Mouse (Mus musculus) lung, embryonic 14.5 days (tissue): ENCODE measurements around the gene Naaladl1. TPM values are rescaled to one million over a fixed set of nuclear protein-coding genes. Genes with fewer than 3 reads are reported as not detected.

Experiments
- ATAC-seq: fragments of 200-750 bp; cut with Nextera tagmentation; 2 replicates; pipeline ENCODE4 v1.8.0; 2017; ENCODE audit warnings: mild to moderate bottlenecking, moderate TSS enrichment, moderate library complexity; ENCODE audit not compliant: insufficient read depth
- DNase-seq: peaks from one replicate; pipeline ENCODE4 v3.0.0-alpha.2; 2015
- H3K27ac ChIP-seq: fragments of 300-500 bp; sonication (generic); 2 replicates; pipeline ENCODE4 v1.5.1; 2014; ENCODE audit warnings: low read depth, mild to moderate bottlenecking, moderate library complexity
- H3K27me3 ChIP-seq: fragments of 300-500 bp; sonication (generic); 2 replicates; pipeline ENCODE4 v1.6.1; 2014; ENCODE audit warnings: low read length, control low read depth; ENCODE audit not compliant: insufficient read depth
- H3K36me3 ChIP-seq: fragments of 300-500 bp; sonication (generic); 2 replicates; pipeline ENCODE4 v1.6.1; 2014; ENCODE audit warnings: control low read depth; ENCODE audit not compliant: insufficient read depth
- H3K4me1 ChIP-seq: fragments of 300-500 bp; sonication (generic); 2 replicates; pipeline ENCODE4 v1.6.1; 2014; ENCODE audit warnings: antibody characterized with exemption, control low read depth; ENCODE audit not compliant: insufficient read depth
- H3K4me2 ChIP-seq: fragments of 300-500 bp; sonication (generic); 2 replicates; pipeline ENCODE4 v1.6.1; 2014; ENCODE audit warnings: mild to moderate bottlenecking
- H3K4me3 ChIP-seq: fragments of 300-500 bp; sonication (generic); 2 replicates; pipeline ENCODE4 v1.5.1; 2014; ENCODE audit warnings: low read depth, low read length
- H3K9ac ChIP-seq: fragments of 300-500 bp; sonication (generic); 2 replicates; pipeline ENCODE4 v1.6.1; 2014
- H3K9me3 ChIP-seq: fragments of 300-500 bp; sonication (generic); 2 replicates; pipeline ENCODE4 v1.6.1; 2016; ENCODE audit warnings: low read depth, low read length, control low read depth
- CTCF ChIP-seq: IDR thresholded peaks from 2 replicates; pipeline ENCODE4 v1.5.1; 2016; ENCODE audit warnings: antibody characterized with exemption, low read depth
- WGBS: fragments of 180-500 bp; shearing (Covaris S2); extraction: QIAGEN DNeasy Blood & Tissue Kit; methylation state at CpG from one replicate; pipeline ENCODE4 v1.1.7; 2014; 5-methylcytosine and 5-hydroxymethylcytosine counted together
- polyA plus RNA-seq: library from polyadenylated mRNA; unstranded; fragments of >200 nt; fragmentation: Nextera tagmentation; extraction: Ambion mirVana; gene quantifications from 2 replicates; pipeline ENCODE4 v1.2.1, GENCODE M21; 2014

Gene Naaladl1
- polyA plus RNA-seq, 1 experiment from 2014 or later = 0.51 TPM

GRCm38 (mm10) chr19:6144842-6145241 is 39.3 kb downstream of the Naaladl1 start:
- ATAC-seq (no peak), DNase-seq (no peak)
- Histone ChIP-seq H3K9ac (no peak overlapping the region), H3K9me3 (no peaks in the 10 kb centered on the region), H3K27ac (no peak overlapping the region), H3K36me3 (no peaks in the 10 kb centered on the region), H3K4me3 (no peak overlapping the region), H3K4me2 (no peak overlapping the region), H3K4me1 (peaks cover 6% of the 10 kb centered on the region; the same call in 1 of the 2 replicates), H3K27me3 (no peaks in the 10 kb centered on the region)
- no peak for TF ChIP-seq CTCF
- 65% methylated on average over 5 of the region's 5 CpGs for WGBS

GRCm38 (mm10) chr19:6155174-6155573 is 49.6 kb downstream of the Naaladl1 start:
- Histone ChIP-seq H3K9me3 (no peaks in the 10 kb centered on the region), H3K4me2 (no peak overlapping the region), H3K4me1 (no peaks in the 10 kb centered on the region), H3K27ac (no peak overlapping the region), H3K27me3 (no peaks in the 10 kb centered on the region), H3K4me3 (no peak overlapping the region), H3K9ac (no peak overlapping the region), H3K36me3 (no peaks in the 10 kb centered on the region)
- DNase-seq (no peak), ATAC-seq (no peak)
- 66% methylated on average over 9 of the region's 9 CpGs for WGBS
- no peak for TF ChIP-seq CTCF

- TF ChIP-seq CTCF = 0 out of 2 replicates have a peak, but pooled peaks have one; percentile 8
- DNase-seq (no peak), ATAC-seq (no peak)
- Histone ChIP-seq H3K9ac (peak overlapping the region; percentile 15; the same call in 1 of the 2 replicates), H3K9me3 (no peaks in the 10 kb centered on the region), H3K36me3 (no peaks in the 10 kb centered on the region), H3K4me3 (no peak overlapping the region), H3K4me2 (no peak overlapping the region), H3K27ac (no peak overlapping the region), H3K4me1 (no peaks in the 10 kb centered on the region), H3K27me3 (no peaks in the 10 kb centered on the region)
- 55% methylated on average over 8 of the region's 8 CpGs for WGBS
Measured at GRCm38 (mm10) chr19:6156372-6156771, 50.8 kb downstream of the Naaladl1 start.

GRCm38 (mm10) chr19:6157220-6157619 is 51.6 kb downstream of the Naaladl1 start:
- Histone ChIP-seq H3K36me3 (no peaks in the 10 kb centered on the region), H3K9me3 (no peaks in the 10 kb centered on the region), H3K9ac (no peak overlapping the region), H3K4me3 (no peak overlapping the region), H3K4me1 (no peaks in the 10 kb centered on the region), H3K4me2 (no peak overlapping the region), H3K27me3 (no peaks in the 10 kb centered on the region), H3K27ac (no peak overlapping the region)
- no peak for TF ChIP-seq CTCF
- 61% methylated on average over 6 of the region's 6 CpGs for WGBS
- no peak for DNase-seq
- no peak for ATAC-seq

- whole genome bisulfite sequencing = 52% methylated on average over 10 of the region's 10 CpGs
- Histone ChIP-seq H3K4me1 (no peaks in the 10 kb centered on the region), H3K27ac (no peak overlapping the region), H3K36me3 (no peaks in the 10 kb centered on the region), H3K4me2 (no peak overlapping the region), H3K27me3 (no peaks in the 10 kb centered on the region), H3K4me3 (no peak overlapping the region), H3K9me3 (no peaks in the 10 kb centered on the region), H3K9ac (no peak overlapping the region)
- DNase-seq (peak; percentile 22), ATAC-seq (no peak)
- TF ChIP-seq CTCF = no peak
Measured at GRCm38 (mm10) chr19:6163872-6164547, 58.4 kb downstream of the Naaladl1 start.

Other genes with a start within 250 kb of the Naaladl1 start
- 37.9 and 42.2 TPM in 2 replicates for gene Frmd8, start 230.5 kb upstream of the Naaladl1 start, polyA plus RNA-seq
- 2.4 TPM in 2 replicates for gene Slc25a45, start 228.0 kb upstream of the Naaladl1 start, polyA plus RNA-seq
- gene Tigd3, start 211.6 kb upstream of the Naaladl1 start, polyA plus RNA-seq = 2.7 and 3.8 TPM in 2 replicates
- gene Dpf2, start 192.8 kb upstream of the Naaladl1 start, polyA plus RNA-seq = 147 and 162 TPM in 2 replicates
- gene Cdc42ep2, start 181.0 kb upstream of the Naaladl1 start, polyA plus RNA-seq = 9.8 and 9.9 TPM in 2 replicates
- gene Pola2, start 141.6 kb upstream of the Naaladl1 start, polyA plus RNA-seq = 88.7 and 89.3 TPM in 2 replicates
- gene Slc22a20, start 119.6 kb upstream of the Naaladl1 start, polyA plus RNA-seq = not detected in 2 replicates
- gene Capn1, start 89.9 kb upstream of the Naaladl1 start, polyA plus RNA-seq = 9.6 and 11.3 TPM in 2 replicates
- gene Syvn1, start 59.2 kb upstream of the Naaladl1 start, polyA plus RNA-seq = 30.0 and 34.3 TPM in 2 replicates
- 78.8 and 80.2 TPM in 2 replicates for gene Mrpl49, start 48.0 kb upstream of the Naaladl1 start, polyA plus RNA-seq
- 825 and 884 TPM in 2 replicates for gene Fau, start 47.9 kb upstream of the Naaladl1 start, polyA plus RNA-seq
- gene Znhit2, start 44.6 kb upstream of the Naaladl1 start, polyA plus RNA-seq = 33.8 and 34.3 TPM in 2 replicates
- gene Tm7sf2, start 37.4 kb upstream of the Naaladl1 start, polyA plus RNA-seq = 11.3 and 14.9 TPM in 2 replicates
- gene Vps51, start 28.6 kb upstream of the Naaladl1 start, polyA plus RNA-seq = 63.2 and 63.5 TPM in 2 replicates
- not detected in 2 replicates for gene Tmem262, start 25.7 kb upstream of the Naaladl1 start, polyA plus RNA-seq
- gene Gm28374, start 23.5 kb upstream of the Naaladl1 start, polyA plus RNA-seq = 1.0 and 1.6 TPM in 2 replicates
- 68.8 and 72.3 TPM in 2 replicates for gene Zfpl1, start 20.8 kb upstream of the Naaladl1 start, polyA plus RNA-seq
- 49.0 and 52.7 TPM in 2 replicates for gene Cdca5, start 20.8 kb upstream of the Naaladl1 start, polyA plus RNA-seq
- 0.68 TPM in 1 of 2 replicates, not detected in the other for gene AC131692.1, start 11.4 kb upstream of the Naaladl1 start, polyA plus RNA-seq
- gene Sac3d1, start 12.9 kb downstream of the Naaladl1 start, polyA plus RNA-seq = 55.2 and 56.5 TPM in 2 replicates
- gene Snx15, start 22.5 kb downstream of the Naaladl1 start, polyA plus RNA-seq = 28.6 and 35.3 TPM in 2 replicates
- 0.18 and 0.28 TPM in 2 replicates for gene Batf2, start 35.2 kb downstream of the Naaladl1 start, polyA plus RNA-seq
- gene Arl2, start 35.8 kb downstream of the Naaladl1 start, polyA plus RNA-seq = 78.8 and 89.2 TPM in 2 replicates
- not detected in 2 replicates for gene Majin, start 78.6 kb downstream of the Naaladl1 start, polyA plus RNA-seq
- 0.54 and 0.78 TPM in 2 replicates for gene Gpha2, start 120.6 kb downstream of the Naaladl1 start, polyA plus RNA-seq
- gene Ppp2r5b, start 130.1 kb downstream of the Naaladl1 start, polyA plus RNA-seq = 16.4 and 19.3 TPM in 2 replicates
- gene Atg2a, start 135.9 kb downstream of the Naaladl1 start, polyA plus RNA-seq = 11.9 and 13.0 TPM in 2 replicates
- gene Ehd1, start 170.9 kb downstream of the Naaladl1 start, polyA plus RNA-seq = 50.3 and 53.2 TPM in 2 replicates
- 0.82 and 1.2 TPM in 2 replicates for gene Cdc42bpg, start 200.7 kb downstream of the Naaladl1 start, polyA plus RNA-seq
- 60.3 and 68.6 TPM in 2 replicates for gene Men1, start 229.2 kb downstream of the Naaladl1 start, polyA plus RNA-seq
- 13.4 and 22.2 TPM in 2 replicates for gene Map4k2, start 235.4 kb downstream of the Naaladl1 start, polyA plus RNA-seq